Mouse (Mus musculus): Measurements from ENCODE around the gene Xylt1.

The Xylt1 gene

DNA sequence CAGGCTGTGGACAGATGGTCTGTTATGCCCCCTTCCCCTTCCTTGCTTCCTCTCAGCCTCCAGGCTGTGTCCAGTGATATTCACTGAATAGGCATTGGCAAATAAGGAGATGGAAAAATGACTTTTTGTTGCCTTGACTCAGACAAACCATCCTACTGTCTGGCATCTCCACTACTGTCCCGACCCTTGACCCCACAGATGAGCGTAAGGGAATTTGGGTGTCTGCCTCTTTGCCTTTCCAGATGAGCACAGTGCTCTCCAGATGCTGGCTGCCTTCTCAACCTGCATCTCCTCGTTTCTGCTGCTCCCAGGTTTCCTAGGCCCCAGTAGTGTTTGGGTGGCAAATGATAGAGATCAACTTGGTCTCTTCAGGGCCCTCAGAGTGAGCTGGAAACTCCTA, 54.3 kb downstream of the Xylt1 start:
- no peak for DNase-seq (ENCODE audit: low read depth, low spot score)

DNA sequence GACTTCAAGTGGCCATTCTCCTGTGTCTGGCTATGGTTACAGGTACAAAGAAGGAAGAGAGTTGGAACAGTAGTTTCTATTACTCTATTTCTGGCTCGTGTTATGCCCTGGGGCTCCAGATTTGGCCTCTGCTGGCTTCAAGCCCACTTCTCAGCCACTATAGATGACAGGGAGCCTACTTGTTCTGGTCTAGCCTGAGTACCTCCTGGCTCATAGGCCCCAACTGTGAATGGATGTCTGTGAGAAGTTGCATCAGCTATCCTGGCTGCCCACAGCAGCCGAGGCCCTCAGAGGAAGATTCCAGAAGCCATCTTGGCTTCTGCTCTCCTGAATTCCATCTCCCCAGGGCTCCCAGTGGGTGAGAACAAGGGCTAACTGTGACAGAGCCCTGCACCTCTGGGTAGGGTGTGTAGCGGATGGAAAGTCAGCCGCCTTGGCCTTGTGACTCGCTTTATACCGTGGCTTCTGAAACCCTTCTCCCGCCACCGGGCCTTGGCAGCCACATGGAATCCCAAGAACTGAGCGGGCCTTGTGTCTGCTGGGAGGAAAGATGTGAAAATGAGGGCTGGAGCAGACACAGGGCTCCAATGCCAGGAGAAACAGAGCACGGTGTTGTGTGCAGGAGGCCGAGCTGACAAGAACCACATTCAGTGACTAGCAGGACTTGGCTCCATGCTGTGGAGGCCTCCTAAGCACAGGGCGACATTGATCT, 55.1 kb downstream of the Xylt1 start:
- DNase-seq (ENCODE audit: low read depth, low spot score) = peak; percentile 82

DNA sequence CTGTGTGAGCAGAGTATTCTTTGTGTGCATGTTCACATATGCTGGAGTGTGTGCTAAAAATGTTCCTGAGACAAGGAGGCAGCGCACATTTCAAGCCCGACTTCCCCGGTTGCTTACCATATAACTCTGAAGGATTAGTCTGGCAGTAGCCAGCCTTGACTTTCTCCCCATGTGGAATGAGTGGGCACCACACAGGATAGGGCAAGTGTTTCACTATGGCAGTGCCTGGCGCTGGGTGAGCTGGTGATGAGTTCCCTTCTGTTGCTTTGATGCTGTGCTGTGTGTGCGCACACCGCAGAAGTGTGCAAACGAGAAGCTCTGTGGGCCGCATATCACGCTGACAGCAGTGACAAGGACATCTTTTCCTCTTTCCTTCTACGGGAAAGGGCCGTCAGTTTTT, 56.1 kb downstream of the Xylt1 start:
- peak; percentile 71 for DNase-seq (ENCODE audit: low read depth, low spot score)

DNA sequence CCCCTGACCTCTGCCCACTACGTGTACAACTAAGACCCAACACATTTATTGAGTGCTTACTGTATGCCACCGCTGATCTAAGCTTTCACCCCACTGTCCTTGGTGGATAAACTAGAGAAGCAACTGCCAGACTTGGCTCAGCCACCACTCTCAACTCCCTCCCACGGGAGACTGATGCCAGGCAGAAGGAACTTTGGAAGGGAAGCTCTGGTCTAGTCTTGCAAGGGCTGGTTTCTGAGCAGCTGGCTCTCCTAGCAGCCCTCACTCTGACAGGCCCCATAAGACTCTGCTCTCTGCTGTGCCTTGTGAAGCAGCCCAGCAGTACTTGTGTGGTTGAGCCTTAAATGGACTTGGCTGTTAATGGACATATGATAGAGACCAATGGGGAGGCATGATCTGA, 60.2 kb downstream of the Xylt1 start:
- peak; percentile 87 for DNase-seq (ENCODE audit: low read depth, low spot score)

DNA sequence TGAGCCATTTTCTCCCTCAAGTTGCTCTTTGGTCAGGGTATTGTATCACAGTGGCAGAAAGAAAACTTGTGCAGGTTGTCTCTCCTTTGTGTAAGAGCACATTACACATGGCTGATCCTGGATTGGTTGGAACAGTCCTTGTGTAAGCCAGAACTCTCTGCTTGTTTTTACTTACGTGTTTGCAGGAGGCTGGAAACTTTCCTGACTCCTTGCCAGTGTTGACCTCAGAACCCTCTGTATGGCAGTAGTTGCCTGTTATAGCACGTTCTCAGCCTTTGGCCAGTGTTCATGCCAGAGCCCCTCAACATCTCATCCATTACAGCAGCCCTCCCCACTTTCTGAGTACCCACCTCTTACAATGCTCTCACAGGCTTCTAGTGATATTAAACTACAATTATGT, 61.9 kb downstream of the Xylt1 start:
- no peak for DNase-seq (ENCODE audit: low read depth, low spot score)

DNA sequence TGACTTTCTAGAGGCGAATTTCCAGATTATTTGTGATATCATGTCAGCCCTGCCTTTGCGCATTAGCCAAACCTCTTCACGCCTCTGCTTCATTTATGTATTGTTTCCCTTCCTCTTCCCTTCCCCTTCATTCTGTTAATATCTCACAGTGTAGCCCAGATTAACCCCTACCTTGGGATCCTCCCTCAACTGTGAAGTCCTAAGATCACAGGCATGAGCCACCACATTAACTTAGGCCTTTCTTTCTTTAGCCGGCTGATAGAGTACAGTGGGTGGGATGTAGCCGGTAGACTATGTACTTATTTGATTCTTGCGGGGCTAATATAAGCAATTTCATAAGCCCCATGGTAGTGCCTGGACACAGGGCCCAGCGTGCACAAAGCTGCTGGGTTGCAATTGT, 62.4 kb downstream of the Xylt1 start:
- no peak for DNase-seq (ENCODE audit: low read depth, low spot score)

DNA sequence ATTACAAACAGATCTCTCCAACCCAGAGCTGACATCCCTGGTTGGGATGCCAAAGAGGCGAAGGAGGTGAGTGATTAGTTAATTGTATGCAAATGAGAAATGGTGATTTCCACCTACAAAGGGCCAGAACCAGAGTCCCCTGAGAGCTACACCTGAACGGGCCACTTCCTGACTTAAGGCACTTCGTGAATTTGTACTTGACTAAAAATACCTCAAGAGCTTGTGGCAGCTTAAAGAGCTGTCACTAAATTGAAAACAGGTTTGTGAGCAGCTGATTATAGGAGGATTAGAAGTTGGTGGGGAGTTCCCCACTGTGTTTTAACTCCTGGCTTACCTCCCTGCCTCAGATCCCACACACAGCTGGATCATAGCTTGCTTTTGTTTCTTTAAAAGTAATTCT, 64.7 kb downstream of the Xylt1 start:
- DNase-seq (ENCODE audit: low read depth, low spot score) = no peak

DNA sequence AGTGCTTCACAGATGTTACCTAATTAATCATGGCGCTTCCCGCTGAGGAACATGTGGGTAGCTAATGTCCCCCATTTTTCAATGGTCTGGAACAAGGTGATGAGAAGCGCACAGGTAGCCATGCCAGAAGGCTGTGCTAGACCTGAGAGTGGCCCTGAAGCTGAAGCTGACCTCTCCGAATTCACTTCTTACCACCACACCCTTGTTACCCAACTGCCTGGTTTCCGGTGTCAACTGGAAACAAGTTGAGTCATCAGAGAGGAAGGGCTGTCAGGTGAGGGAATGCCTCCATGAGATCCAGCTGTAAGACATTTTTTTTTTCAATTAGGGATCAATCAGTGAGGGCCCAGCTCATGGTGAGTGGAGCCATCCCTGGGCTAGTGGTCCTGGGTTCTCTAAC, 68.8 kb downstream of the Xylt1 start:
- no peak for DNase-seq (ENCODE audit: low read depth, low spot score)

DNA sequence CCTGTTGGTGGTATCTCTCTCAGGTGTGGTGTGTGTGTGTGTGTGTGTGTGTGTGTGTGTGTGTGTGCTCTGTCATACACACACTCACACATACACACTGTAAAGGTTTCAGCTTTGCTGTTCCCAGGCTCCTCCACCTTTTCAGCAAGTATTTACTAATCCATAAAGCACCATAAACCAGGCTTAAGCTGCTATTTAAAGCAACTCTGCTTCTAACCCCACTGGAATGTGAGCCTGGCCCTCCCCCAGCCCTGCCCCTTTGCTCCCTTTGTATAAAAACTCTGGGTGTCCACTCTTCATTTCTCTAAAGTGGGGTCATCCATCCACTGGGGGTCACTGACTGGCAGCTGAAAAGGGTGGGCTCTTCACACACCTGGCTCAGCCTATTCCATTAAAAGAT, 70.4 kb downstream of the Xylt1 start:
- DNase-seq (ENCODE audit: low read depth, low spot score) = no peak

DNA sequence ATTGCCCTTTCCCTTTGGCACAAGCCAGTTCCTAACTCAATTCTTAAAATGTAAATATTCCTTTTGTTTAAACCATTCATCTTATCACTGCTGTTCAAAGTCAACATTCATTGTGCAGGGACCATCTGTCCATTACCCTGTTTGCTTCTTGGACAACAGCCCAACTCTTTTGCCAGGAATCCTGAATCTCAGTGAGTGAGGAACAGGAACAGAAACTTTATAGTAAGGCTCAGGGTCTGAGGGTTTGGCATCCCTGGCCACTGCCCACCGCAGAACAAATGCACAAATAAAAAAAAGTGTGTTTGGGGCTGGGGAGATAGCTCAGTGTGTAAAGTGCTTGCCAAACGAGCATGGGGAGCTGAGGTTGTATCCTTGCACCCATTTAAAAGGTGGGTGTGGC, 71.5 kb downstream of the Xylt1 start:
- DNase-seq (ENCODE audit: low read depth, low spot score) = no peak

DNA sequence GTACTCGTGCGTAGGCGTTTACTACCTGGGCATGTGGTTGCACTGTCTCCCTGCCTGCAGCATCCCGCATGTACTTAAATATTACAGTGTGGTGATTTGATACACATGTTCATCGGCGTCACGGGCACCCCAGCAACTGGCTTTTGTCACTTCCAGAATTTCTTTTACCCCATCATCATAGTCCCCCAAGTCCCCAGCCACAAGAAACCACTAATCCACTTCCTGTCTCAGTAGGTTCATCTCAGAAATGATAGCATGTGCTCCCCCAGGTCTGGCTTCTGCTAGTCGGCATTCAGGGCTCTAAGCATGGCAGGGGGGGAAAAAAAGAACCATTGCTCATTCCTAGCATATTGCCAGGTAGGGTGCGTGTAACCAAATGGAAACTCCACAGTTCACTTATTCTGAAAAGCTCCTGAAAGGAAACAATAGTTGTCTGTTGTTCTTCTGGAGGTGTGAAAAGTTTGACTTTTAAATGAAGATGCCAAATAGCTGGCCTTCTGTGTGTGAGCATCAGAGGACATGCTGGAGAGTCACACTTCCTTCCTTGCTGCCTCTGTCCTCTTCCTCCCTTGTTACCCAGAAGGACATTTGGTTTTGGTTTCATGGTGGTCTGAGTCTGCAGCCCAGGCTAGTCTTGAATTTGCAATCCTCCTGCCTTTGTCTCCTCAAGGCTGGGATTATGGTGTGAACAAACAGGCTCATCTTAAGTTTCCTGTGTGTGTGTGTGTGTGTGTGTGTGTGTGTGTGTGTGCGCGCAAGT, 74.2 kb downstream of the Xylt1 start:
- DNase-seq (ENCODE audit: low read depth, low spot score) = no peak

DNA sequence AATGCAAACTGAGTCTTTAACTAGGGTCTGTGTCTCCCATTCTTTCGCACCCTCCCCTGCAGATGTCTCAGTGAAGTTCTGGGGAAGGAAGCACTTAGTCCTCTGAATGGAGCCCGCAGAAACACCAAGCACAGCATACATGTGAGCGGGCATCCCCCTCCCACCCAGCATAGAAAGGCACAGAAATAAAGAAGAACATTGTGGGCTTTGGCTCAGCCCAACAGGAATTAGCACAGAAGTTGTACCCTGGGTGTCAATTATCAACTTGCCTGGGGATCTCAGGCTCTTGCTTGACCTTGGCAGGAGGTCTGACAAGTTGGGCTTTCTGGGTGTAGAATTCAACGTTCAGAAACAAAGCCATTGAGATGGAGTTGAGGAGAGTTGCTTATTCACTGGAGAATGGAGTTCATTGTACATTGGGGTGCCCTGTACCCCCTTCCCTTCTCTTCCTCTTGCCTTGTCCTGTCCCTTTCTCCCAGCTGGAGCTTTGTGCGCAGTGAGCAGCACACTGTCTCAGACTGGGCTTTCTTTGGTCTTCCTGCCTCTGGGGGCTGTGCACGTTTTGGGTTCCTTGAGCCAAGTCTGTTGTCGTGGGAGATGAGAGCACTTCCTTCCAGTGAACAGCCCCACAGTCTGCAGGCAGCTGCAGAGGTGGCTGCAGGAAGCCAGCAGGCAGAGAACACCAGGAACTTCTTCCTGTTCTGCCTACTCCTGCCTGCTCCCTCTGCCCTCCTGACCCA, 81.6 kb downstream of the Xylt1 start:
- DNase-seq (ENCODE audit: low read depth, low spot score) = peak; percentile 78

DNA sequence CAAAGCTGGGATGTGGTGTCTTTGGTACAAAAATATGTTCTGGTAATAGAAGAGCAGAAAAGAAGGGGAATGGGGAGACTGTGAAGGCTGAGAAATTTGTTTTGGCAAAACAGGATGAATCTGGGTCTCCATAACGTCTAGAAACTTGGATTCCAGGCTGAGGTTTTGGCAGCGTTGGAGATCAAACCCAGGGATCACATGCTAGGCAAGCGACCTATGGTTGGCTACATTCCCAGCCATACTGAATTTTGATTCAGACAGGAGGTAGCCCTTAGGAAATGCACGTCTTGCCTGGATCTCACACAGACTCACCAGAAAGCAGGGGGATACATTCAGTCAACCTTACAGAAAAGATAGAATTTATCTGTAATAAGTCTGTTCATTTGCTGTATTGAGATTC, 84.2 kb downstream of the Xylt1 start:
- DNase-seq (ENCODE audit: low read depth, low spot score) = no peak

DNA sequence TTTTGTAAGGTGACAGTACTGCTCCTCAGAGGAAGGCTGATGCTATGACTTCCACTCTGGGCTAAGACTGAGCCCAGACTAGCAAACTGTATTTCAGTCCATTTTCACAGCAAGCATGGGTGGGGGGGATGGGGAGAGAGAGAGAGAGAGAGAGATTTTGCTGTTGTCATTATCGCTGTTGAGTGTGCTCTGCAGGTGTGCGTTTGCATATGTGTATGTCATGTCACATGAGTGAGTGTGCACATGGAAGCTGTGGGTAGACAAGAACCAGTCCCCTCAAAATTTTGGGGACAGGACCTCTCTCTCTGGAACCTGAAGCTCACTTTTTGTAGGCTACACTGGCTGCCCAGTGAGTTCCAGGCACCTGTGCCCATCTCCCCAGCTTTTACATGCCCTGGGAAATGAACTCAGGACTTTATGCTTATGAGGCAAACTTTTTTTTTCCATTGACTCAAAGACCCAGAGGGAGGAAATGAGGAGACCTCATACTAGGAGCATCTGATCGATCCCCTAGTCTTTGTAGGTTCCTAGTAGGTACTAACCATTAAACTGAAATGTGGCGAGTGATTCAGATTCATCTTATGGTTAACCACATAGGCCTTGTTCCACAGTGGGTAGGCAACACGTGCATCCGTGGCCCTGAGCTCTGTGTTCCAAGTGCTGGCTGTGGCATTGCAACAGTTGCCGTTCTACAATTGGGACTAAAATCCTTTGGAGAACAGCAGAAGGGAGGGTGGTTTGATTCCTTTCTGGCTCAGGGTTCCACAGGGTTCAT, 85.4 kb downstream of the Xylt1 start:
- DNase-seq (ENCODE audit: low read depth, low spot score) = no peak

DNA sequence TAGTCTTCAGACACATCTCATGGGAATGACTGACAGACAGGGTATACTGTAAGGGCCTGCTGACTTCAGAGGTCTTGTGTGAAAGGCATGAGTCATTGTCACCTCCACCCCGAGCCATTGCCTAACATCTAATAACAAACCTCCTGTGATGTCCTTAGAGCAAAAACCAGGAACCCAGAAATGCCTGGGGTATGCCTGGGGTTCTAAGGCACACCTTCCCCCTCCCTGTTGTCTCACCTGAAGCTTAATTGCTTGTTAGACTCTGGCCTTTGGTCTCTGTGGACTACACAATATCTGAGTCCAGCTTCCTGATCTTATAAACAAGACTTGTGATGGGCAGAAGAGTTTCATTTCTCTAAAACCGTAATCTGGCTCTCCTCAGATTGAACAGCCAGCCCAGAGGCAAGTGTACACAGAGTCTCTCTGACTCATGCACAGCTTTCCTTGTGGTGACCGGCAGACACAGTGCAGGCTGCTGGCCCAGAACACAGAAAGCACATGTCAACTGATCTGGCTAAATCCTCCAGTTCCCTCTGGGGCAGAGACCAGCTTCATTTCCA, 89.5 kb downstream of the Xylt1 start:
- DNase-seq (ENCODE audit: low read depth, low spot score) = peak; percentile 31

DNA sequence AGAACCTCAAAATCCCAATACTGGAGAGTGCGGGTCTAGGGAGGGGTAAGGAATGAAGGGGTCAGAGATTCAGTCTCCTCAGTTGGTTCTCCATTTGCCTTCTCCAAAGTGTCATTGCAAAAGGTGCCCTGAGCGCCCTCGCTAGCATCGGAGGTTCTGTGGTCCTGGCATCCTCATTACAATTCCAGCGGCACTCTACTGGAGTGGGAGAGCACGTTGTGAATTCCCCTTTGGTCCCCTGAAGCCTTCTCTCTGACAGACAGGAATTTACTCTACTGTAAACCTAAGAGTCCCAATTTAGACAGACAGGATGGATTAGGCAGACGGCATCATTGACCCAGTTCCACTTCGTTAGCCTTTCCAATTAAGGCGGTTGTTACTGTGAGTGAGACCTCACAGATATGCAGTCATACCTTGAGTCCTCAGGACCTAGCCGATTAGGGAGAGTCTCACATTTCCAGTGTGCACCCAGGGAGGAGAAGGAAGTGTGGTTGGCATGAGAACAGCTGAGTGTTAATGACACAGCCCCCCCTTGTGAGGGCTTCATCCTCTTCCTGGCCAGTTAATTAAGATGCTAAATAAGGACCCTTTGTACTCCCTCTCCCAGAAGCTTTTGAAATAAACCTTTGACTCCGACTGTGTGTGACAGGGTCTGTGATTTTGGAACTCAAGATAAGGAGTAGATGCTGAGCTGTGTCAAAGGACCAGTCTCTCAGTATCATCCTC, 91.4 kb downstream of the Xylt1 start:
- DNase-seq (ENCODE audit: low read depth, low spot score) = peak; percentile 36

DNA sequence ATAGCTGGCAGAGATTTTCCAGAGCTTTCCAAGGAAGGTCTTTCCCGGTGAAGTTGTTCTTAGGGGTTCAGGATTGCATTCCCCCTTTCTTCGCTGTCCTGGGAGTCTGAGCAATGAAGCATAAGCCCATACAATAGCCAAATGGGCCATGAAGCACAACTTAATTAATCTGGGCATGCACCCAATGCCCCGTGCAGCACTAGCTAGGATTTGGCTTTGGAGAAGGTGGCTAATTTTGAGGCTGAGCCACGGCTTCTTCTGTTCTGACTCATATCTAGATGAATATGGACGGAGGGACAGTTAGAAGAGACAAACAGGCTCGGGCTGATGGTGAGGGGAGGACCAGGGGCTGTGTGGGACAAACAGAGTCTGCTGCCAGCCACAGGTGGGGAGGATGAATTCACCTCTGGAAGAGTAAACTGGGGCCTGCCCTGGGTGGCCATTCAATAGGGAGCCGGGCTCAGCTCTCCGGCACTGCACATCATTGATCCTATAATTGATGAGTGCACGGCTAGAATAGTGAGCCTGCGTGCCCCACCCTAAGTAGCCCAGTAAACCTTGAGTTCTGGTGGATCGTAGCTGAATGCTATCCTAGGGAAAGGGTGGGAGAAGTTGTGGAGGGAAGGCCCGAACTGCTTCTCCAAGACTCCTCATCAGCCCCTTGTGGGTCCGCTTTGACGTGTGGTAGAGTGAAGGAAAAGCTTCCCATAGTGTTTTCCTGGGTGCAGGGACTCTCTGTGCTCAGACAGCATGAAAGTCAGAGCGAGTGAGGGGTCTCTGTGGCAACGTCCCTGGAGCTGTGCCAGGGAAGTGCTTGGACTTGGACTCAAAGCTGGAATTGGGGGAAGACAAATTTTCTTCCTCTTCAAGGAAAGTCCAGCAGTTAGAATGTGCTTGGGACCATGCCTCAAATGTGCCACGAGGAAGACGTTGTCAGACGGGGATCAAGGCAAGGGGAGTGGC, 92.3 kb downstream of the Xylt1 start:
- peak; percentile 39 for DNase-seq (ENCODE audit: low read depth, low spot score)

DNA sequence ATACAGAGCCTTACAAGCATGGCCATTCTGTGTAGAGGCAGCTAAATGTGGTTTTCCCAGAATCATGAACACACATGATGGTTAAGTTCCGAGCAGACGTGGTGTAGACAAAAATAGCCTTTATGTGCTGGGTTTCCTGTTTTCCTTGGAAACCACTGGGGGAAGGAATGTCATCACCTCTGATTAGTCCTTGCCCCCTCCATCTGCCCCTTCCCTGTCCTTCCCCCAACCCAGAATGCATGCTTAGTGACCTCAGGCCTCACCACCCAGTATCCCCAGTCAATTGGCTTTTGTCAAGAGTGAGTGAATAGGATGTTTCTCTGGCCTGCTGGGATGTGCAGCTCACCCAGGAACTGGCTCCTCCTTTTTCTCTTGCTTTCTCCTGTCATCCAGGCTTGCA, 93.5 kb downstream of the Xylt1 start:
- DNase-seq (ENCODE audit: low read depth, low spot score) = peak; percentile 33

DNA sequence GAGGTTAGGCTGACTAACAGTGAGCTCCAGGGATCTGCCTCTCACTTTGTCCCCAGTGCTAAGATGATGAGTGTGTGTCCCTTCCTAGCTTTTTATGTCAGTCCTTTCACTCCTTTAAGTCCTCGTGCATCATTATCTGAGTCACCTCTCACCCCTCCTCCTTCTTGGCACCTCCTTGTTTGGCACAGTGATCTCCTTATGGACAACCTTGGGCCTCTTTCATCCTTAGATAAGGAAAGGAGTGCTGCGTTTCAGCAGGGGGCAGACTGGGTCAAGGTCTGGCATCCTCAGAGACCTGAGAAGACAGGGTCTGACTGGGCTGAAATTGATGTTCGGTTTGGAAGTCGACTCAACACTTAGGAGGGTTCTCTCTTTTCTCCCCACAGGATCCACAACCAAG, 94.3 kb downstream of the Xylt1 start:
- no peak for DNase-seq (ENCODE audit: low read depth, low spot score)

DNA sequence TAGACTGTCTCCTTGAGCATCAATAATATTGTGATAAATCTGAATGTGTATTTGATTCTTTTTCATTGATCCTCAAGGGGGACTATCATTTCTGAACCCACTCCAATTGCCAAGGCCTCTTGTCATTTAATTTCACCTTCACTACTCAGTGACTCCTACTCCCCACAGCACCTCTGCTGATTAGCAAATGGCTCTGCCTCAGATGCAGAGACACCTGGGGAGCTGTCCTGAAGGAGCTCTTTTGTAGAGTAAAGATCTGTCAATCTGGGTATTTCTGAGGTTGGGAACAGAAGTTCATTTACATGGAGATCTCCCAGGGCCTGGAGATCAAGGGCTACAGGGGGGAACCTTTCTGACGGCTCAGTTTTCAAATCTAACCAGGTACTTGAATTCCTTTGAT, 98.2 kb downstream of the Xylt1 start:
- no peak for DNase-seq (ENCODE audit: low read depth, low spot score)
